Mouse (Mus musculus): ENCODE data around the gene Bcl2l1. TPM values are rescaled to one million over a fixed set of nuclear protein-coding genes. Genes with fewer than 3 reads are reported as not detected.

The Bcl2l1 gene
- 124 and 133 TPM in 2 replicates for total RNA-seq (2014; rRNA removed)
- polyA plus RNA-seq (2015; fragmentation: Nextera tagmentation; extraction: Ambion mirVana) = 150 and 158 TPM in 2 replicates

DNA sequence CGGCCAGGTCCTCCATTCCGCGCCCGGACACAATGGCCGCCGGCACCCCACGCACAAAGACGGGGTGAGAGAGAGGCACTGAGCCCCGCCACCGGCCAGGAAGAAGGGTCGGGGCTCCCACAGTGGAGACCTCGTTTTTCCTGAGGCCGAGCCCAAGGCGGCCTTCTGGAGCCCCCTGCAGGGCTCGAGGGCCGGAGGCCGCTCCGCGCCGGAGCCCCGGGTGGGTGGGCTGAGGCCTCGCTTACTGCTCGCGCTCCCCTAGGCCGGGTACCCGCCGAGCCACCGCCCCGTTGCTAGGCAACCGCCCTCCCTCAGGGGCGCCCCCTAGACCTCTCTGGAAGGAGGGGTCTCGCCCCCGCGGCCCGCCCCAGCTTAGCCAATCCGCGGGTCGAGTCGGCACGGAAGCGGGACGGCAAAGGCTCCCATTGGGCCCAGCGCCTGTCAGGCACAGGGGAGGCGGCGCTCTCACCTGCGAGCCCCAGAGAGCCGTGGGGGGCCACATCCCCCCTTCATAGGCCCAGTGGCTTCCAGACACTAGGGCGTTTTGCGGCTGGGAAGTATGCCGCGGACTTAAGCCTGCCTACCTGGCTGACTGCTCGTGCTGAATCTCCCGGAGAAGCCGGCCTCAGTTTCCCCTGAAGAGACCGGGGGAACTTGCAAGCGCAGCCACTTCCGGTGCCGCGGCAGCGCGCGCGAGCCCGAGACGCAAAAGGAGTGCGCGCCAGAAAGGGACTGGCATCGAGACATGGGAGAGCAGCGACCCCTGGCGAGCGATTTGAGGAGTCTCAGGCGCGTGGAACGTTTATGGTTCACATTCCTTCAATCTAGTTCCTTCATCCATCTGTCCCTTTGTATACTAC, at the start of gene Bcl2l1:
Gene Bcl2l1, minus strand, starts transcription at position 710 of the 860 bp plus-strand sequence.
- TF ChIP-seq CTCF (IDR thresholded peaks at IDR 0.05) = peak; percentile 98

DNA sequence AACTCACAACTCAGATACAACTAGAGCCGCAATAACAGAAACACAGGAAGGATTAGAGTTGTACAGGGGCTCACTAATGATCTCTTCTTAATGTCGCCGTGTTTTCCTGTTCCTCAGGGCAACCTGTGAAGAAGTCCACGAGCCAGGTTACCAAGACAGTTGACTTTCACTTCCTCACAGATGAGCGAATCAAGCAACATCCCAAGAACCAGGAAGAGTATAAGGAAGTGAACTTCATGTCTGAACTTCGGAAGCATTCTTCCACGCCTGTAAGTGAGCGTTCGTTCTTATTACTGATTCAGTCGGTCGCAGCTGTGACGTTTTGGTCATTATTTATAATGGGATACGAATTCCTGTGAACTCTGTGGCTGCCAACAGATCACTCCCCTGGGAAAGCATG, 49.4 kb upstream of the Bcl2l1 start:
- peaks cover 3% of the 10 kb centered on the region; the same call in 1 of the 2 replicates for H3K36me3 ChIP-seq (ENCODE audit: insufficient read depth, low read length)
- no peak overlapping the region for H3K9ac ChIP-seq (replicated peaks; ENCODE audit: low read length, poor library complexity, severe bottlenecking)

More for the DNA sequence above, at the start of gene Bcl2l1:
- H3K27ac ChIP-seq (ENCODE audit: low read depth, low read length) = peak within 1 kb of the TSS; percentile 95
- peaks cover 30% of the 10 kb centered on the region for H3K4me1 ChIP-seq (ENCODE audit: insufficient read depth, low read length)
- H3K36me3 ChIP-seq (ENCODE audit: insufficient read depth, low read length) = no peaks in the 10 kb centered on the region
- no peaks in the 10 kb centered on the region for H3K9me3 ChIP-seq (ENCODE audit: low read length)
- peak within 1 kb of the TSS; percentile 86 for H3K9ac ChIP-seq (replicated peaks; ENCODE audit: low read length, poor library complexity, severe bottlenecking)
- peak within 1 kb of the TSS; percentile 71 for H3K4me3 ChIP-seq (ENCODE audit: low read depth, low read length)
- ATAC-seq (ENCODE audit: low FRiP score) (peak; percentile 96), DNase-seq (ENCODE audit: low spot score) (peak; percentile 98)
- WGBS = under 1% methylated on average over 62 of the region's 74 CpGs
- no peaks in the 10 kb centered on the region for H3K27me3 ChIP-seq (ENCODE audit: insufficient read depth, low read length)
- H3K4me2 ChIP-seq (ENCODE audit: low read depth, low read length, poor library complexity, severe bottlenecking) = peak within 1 kb of the TSS; percentile 92

DNA sequence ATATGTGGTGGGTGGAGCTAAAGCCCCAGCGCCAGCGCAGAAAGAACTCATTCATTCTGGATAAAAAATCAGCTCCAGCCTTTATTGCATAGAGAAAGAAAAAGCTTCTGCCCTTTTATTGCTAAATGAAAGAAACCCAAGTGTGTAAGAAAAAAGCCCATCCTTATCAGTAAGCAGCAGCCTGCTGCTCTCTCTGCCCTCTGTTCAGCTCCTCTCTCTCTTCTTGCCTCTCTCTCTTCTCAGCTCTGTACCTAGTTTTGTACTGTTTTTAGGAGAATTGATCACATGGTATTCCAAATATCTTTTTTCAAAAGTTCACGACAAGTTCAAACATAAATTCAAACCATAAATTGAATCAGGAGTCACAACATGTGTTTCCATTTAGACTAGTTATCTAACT, 46.7 kb upstream of the Bcl2l1 start:
- Histone ChIP-seq H3K9ac (replicated peaks; ENCODE audit: low read length, poor library complexity, severe bottlenecking) (no peak overlapping the region), H3K4me1 (ENCODE audit: insufficient read depth, low read length) (no peaks in the 10 kb centered on the region), H3K27me3 (ENCODE audit: insufficient read depth, low read length) (no peaks in the 10 kb centered on the region), H3K4me2 (ENCODE audit: low read depth, low read length, poor library complexity, severe bottlenecking) (no peak overlapping the region), H3K4me3 (ENCODE audit: low read depth, low read length) (no peak overlapping the region), H3K9me3 (ENCODE audit: low read length) (no peaks in the 10 kb centered on the region), H3K36me3 (ENCODE audit: insufficient read depth, low read length) (peaks cover 3% of the 10 kb centered on the region; the same call in 1 of the 2 replicates), H3K27ac (ENCODE audit: low read depth, low read length) (no peak overlapping the region)
- DNase-seq (ENCODE audit: low spot score) (no peak), ATAC-seq (ENCODE audit: low FRiP score) (no peak)
- 90% methylated on average over 3 of the region's 3 CpGs for WGBS
- no peak for TF ChIP-seq CTCF (IDR thresholded peaks at IDR 0.05)

More for the DNA sequence above, 49.4 kb upstream of the Bcl2l1 start:
- WGBS = 90% methylated on average over 13 of the region's 13 CpGs
- ATAC-seq (ENCODE audit: low FRiP score) (no peak), DNase-seq (ENCODE audit: low spot score) (no peak)
- Histone ChIP-seq H3K27me3 (ENCODE audit: insufficient read depth, low read length) (no peaks in the 10 kb centered on the region), H3K4me2 (ENCODE audit: low read depth, low read length, poor library complexity, severe bottlenecking) (no peak overlapping the region), H3K4me1 (ENCODE audit: insufficient read depth, low read length) (no peaks in the 10 kb centered on the region), H3K9me3 (ENCODE audit: low read length) (no peaks in the 10 kb centered on the region), H3K27ac (ENCODE audit: low read depth, low read length) (no peak overlapping the region), H3K4me3 (ENCODE audit: low read depth, low read length) (no peak overlapping the region)
- TF ChIP-seq CTCF (IDR thresholded peaks at IDR 0.05) = no peak

DNA sequence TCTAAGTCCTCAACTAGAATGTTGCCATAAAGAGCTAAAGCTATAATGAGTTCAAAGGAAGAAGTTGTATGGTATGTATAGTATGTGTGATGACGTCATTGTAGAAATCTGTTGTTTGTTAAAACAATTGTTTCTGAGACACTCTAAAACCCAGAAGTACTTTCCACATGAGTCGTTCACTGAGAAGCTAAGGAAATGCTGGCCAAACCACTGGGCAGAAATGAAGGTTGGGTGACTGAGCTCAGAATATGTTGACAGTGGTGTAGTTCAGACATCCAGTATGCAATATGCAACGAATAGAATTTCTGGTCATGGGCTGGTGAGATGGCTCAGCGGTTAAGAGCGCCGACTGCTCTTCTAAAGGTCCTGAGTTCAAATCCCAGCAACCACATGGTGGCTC, 31.8 kb upstream of the Bcl2l1 start:
- TF ChIP-seq CTCF (IDR thresholded peaks at IDR 0.05) = no peak
- no peaks in the 10 kb centered on the region for H3K4me1 ChIP-seq (ENCODE audit: insufficient read depth, low read length)
- ATAC-seq (ENCODE audit: low FRiP score) = no peak

DNA sequence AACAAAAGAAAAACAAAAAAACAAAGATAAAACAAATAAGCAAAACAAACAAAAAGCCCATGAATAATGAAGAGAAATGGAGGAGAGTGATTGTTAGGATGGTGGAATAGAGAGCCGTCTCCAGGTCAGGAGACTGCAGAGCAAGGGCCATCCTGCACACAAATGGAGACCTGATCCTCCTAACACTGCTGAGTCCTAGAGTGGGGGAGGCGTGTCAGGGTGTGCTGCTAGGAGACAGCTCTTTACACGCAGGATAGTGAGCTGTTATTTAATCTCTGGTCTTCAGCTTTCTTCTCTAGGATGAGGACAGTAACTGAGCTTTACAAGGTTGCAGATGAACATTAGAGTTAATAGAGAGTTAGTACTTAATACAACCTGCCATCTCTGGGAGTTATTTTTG, 31.1 kb upstream of the Bcl2l1 start:
- no peaks in the 10 kb centered on the region for H3K27me3 ChIP-seq (ENCODE audit: insufficient read depth, low read length)
- no peak for ATAC-seq (ENCODE audit: low FRiP score)
- no peak overlapping the region for H3K27ac ChIP-seq (ENCODE audit: low read depth, low read length)
- DNase-seq (ENCODE audit: low spot score) = no peak
- no peak overlapping the region for H3K4me3 ChIP-seq (ENCODE audit: low read depth, low read length)
- no peaks in the 10 kb centered on the region for H3K9me3 ChIP-seq (ENCODE audit: low read length)
- no peak overlapping the region for H3K4me2 ChIP-seq (ENCODE audit: low read depth, low read length, poor library complexity, severe bottlenecking)
- no peaks in the 10 kb centered on the region for H3K4me1 ChIP-seq (ENCODE audit: insufficient read depth, low read length)
- H3K36me3 ChIP-seq (ENCODE audit: insufficient read depth, low read length) = no peaks in the 10 kb centered on the region
- no peak for TF ChIP-seq CTCF (IDR thresholded peaks at IDR 0.05)
- no peak overlapping the region for H3K9ac ChIP-seq (replicated peaks; ENCODE audit: low read length, poor library complexity, severe bottlenecking)
- WGBS = 83% methylated on average over 3 of the region's 3 CpGs

More for the DNA sequence above, 31.8 kb upstream of the Bcl2l1 start:
- H3K36me3 ChIP-seq (ENCODE audit: insufficient read depth, low read length) = no peaks in the 10 kb centered on the region
- no peaks in the 10 kb centered on the region for H3K27me3 ChIP-seq (ENCODE audit: insufficient read depth, low read length)
- H3K9ac ChIP-seq (replicated peaks; ENCODE audit: low read length, poor library complexity, severe bottlenecking) = no peak overlapping the region
- 96% methylated on average over 6 of the region's 6 CpGs for WGBS
- no peak overlapping the region for H3K4me3 ChIP-seq (ENCODE audit: low read depth, low read length)
- H3K4me2 ChIP-seq (ENCODE audit: low read depth, low read length, poor library complexity, severe bottlenecking) = no peak overlapping the region
- no peaks in the 10 kb centered on the region for H3K9me3 ChIP-seq (ENCODE audit: low read length)
- no peak overlapping the region for H3K27ac ChIP-seq (ENCODE audit: low read depth, low read length)
- no peak for DNase-seq (ENCODE audit: low spot score)

DNA sequence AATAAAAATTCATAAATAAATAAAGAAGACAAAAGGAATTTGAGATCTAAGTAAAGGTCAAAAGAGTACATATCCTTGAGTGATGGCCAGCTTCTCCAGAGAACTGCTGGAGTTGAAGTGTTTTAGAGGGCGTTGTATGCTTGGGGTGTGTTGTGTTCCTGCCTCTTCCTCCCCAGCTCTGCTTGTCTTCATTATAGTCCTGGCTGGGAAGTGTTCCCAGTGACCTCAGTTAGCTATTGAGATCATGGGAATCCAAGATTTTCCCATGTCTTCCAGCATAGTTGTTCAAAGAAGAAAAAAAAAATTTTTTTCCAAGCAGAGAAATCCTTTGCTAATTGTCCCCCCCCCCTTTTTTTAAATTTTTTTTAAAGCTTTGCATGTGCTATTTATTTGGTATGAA, 30.4 kb upstream of the Bcl2l1 start:
- no peak overlapping the region for H3K27ac ChIP-seq (ENCODE audit: low read depth, low read length)
- WGBS = 88% methylated on average over 1 of the region's 1 CpGs

More for the DNA sequence above, 30.4 kb upstream of the Bcl2l1 start:
- H3K4me3 ChIP-seq (ENCODE audit: low read depth, low read length) = no peak overlapping the region
- H3K27me3 ChIP-seq (ENCODE audit: insufficient read depth, low read length) = no peaks in the 10 kb centered on the region
- TF ChIP-seq CTCF (IDR thresholded peaks at IDR 0.05) = no peak
- no peaks in the 10 kb centered on the region for H3K9me3 ChIP-seq (ENCODE audit: low read length)
- no peak overlapping the region for H3K9ac ChIP-seq (replicated peaks; ENCODE audit: low read length, poor library complexity, severe bottlenecking)
- H3K36me3 ChIP-seq (ENCODE audit: insufficient read depth, low read length) = no peaks in the 10 kb centered on the region
- no peaks in the 10 kb centered on the region for H3K4me1 ChIP-seq (ENCODE audit: insufficient read depth, low read length)
- DNase-seq (ENCODE audit: low spot score) (no peak), ATAC-seq (ENCODE audit: low FRiP score) (no peak)
- H3K4me2 ChIP-seq (ENCODE audit: low read depth, low read length, poor library complexity, severe bottlenecking) = no peak overlapping the region
